Mouse (Mus musculus): ENCODE measurements around the gene Myo18a. TPM values are rescaled to one million over a fixed set of nuclear protein-coding genes. Genes with fewer than 3 reads are reported as not detected.

Gene Myo18a
- polyA plus RNA-seq, 1 experiment from 2014 or later: 16.0 TPM

GRCm38 (mm10) chr11:77848131-77848530 is 85.1 kb downstream of the Myo18a start:
- no peak for ATAC-seq (ENCODE audit: low read depth)
- WGBS (ENCODE audit: insufficient replicate concordance): 67% methylated on average over 5 of the region's 5 CpGs
- H3K36me3 ChIP-seq (ENCODE audit: control insufficient read depth, insufficient read depth): peaks cover 40% of the 10 kb centered on the region

GRCm38 (mm10) chr11:77849151-77849550 is 86.1 kb downstream of the Myo18a start:
- WGBS (ENCODE audit: insufficient replicate concordance): 75% methylated on average over 7 of the region's 7 CpGs
- Histone ChIP-seq H3K27ac (ENCODE audit: low read length) (no peak overlapping the region), H3K36me3 (ENCODE audit: control insufficient read depth, insufficient read depth) (peaks cover 38% of the 10 kb centered on the region), H3K9me3 (replicated peaks; ENCODE audit: control insufficient read depth, low read length) (no peaks in the 10 kb centered on the region), H3K9ac (ENCODE audit: low read depth, low read length) (no peak overlapping the region), H3K4me1 (ENCODE audit: control insufficient read depth, low read depth, low read length) (no peaks in the 10 kb centered on the region), H3K4me2 (ENCODE audit: low read depth, low read length) (no peak overlapping the region), H3K27me3 (ENCODE audit: control insufficient read depth, insufficient read depth, low read depth, low read length) (no peaks in the 10 kb centered on the region), H3K4me3 (ENCODE audit: low read depth, low read length) (no peak overlapping the region)
- no peak for ATAC-seq (ENCODE audit: low read depth)

More at GRCm38 (mm10) chr11:77848131-77848530, 85.1 kb downstream of the Myo18a start:
- Histone ChIP-seq H3K27ac (ENCODE audit: low read length) (no peak overlapping the region), H3K4me1 (ENCODE audit: control insufficient read depth, low read depth, low read length) (no peaks in the 10 kb centered on the region), H3K4me3 (ENCODE audit: low read depth, low read length) (no peak overlapping the region), H3K9me3 (replicated peaks; ENCODE audit: control insufficient read depth, low read length) (no peaks in the 10 kb centered on the region), H3K9ac (ENCODE audit: low read depth, low read length) (no peak overlapping the region), H3K4me2 (ENCODE audit: low read depth, low read length) (no peak overlapping the region), H3K27me3 (ENCODE audit: control insufficient read depth, insufficient read depth, low read depth, low read length) (no peaks in the 10 kb centered on the region)

- no peak overlapping the region for H3K4me3 ChIP-seq (ENCODE audit: low read depth, low read length)
- peaks cover 39% of the 10 kb centered on the region for H3K36me3 ChIP-seq (ENCODE audit: control insufficient read depth, insufficient read depth)
- no peak for ATAC-seq (ENCODE audit: low read depth)
- no peaks in the 10 kb centered on the region for H3K9me3 ChIP-seq (replicated peaks; ENCODE audit: control insufficient read depth, low read length)
- 80% methylated on average over 24 of the region's 24 CpGs for WGBS (ENCODE audit: insufficient replicate concordance)
- H3K4me2 ChIP-seq (ENCODE audit: low read depth, low read length): no peak overlapping the region
- no peak overlapping the region for H3K9ac ChIP-seq (ENCODE audit: low read depth, low read length)
- no peaks in the 10 kb centered on the region for H3K4me1 ChIP-seq (ENCODE audit: control insufficient read depth, low read depth, low read length)
- no peak overlapping the region for H3K27ac ChIP-seq (ENCODE audit: low read length)
- no peaks in the 10 kb centered on the region for H3K27me3 ChIP-seq (ENCODE audit: control insufficient read depth, insufficient read depth, low read depth, low read length)
Measured at GRCm38 (mm10) chr11:77850401-77851244, 87.6 kb downstream of the Myo18a start.

GRCm38 (mm10) chr11:77851483-77852010 is 88.5 kb downstream of the Myo18a start:
- Histone ChIP-seq H3K27me3 (ENCODE audit: control insufficient read depth, insufficient read depth, low read depth, low read length) (no peaks in the 10 kb centered on the region), H3K9me3 (replicated peaks; ENCODE audit: control insufficient read depth, low read length) (no peaks in the 10 kb centered on the region), H3K4me2 (ENCODE audit: low read depth, low read length) (no peak overlapping the region), H3K4me1 (ENCODE audit: control insufficient read depth, low read depth, low read length) (no peaks in the 10 kb centered on the region), H3K4me3 (ENCODE audit: low read depth, low read length) (no peak overlapping the region), H3K27ac (ENCODE audit: low read length) (no peak overlapping the region), H3K9ac (ENCODE audit: low read depth, low read length) (no peak overlapping the region), H3K36me3 (ENCODE audit: control insufficient read depth, insufficient read depth) (peaks cover 33% of the 10 kb centered on the region)
- 79% methylated on average over 6 of the region's 6 CpGs for WGBS (ENCODE audit: insufficient replicate concordance)
- no peak for ATAC-seq (ENCODE audit: low read depth)

- no peak overlapping the region for H3K9ac ChIP-seq (ENCODE audit: low read depth, low read length)
- 71% methylated on average over 3 of the region's 3 CpGs for WGBS (ENCODE audit: insufficient replicate concordance)
- H3K27ac ChIP-seq (ENCODE audit: low read length): no peak overlapping the region
- H3K4me3 ChIP-seq (ENCODE audit: low read depth, low read length): no peak overlapping the region
- peaks cover 31% of the 10 kb centered on the region for H3K36me3 ChIP-seq (ENCODE audit: control insufficient read depth, insufficient read depth)
- ATAC-seq (ENCODE audit: low read depth): no peak
- H3K9me3 ChIP-seq (replicated peaks; ENCODE audit: control insufficient read depth, low read length): no peaks in the 10 kb centered on the region
- no peaks in the 10 kb centered on the region for H3K27me3 ChIP-seq (ENCODE audit: control insufficient read depth, insufficient read depth, low read depth, low read length)
- H3K4me1 ChIP-seq (ENCODE audit: control insufficient read depth, low read depth, low read length): no peaks in the 10 kb centered on the region
- no peak overlapping the region for H3K4me2 ChIP-seq (ENCODE audit: low read depth, low read length)
Measured at GRCm38 (mm10) chr11:77852195-77852594, 89.1 kb downstream of the Myo18a start.

GRCm38 (mm10) chr11:77852941-77853668 is 90.1 kb downstream of the Myo18a start:
- H3K4me2 ChIP-seq (ENCODE audit: low read depth, low read length): no peak overlapping the region
- H3K27ac ChIP-seq (ENCODE audit: low read length): no peak overlapping the region
- peaks cover 28% of the 10 kb centered on the region for H3K36me3 ChIP-seq (ENCODE audit: control insufficient read depth, insufficient read depth)
- H3K4me1 ChIP-seq (ENCODE audit: control insufficient read depth, low read depth, low read length): no peaks in the 10 kb centered on the region
- H3K27me3 ChIP-seq (ENCODE audit: control insufficient read depth, insufficient read depth, low read depth, low read length): no peaks in the 10 kb centered on the region
- H3K9me3 ChIP-seq (replicated peaks; ENCODE audit: control insufficient read depth, low read length): no peaks in the 10 kb centered on the region
- no peak for ATAC-seq (ENCODE audit: low read depth)
- no peak overlapping the region for H3K4me3 ChIP-seq (ENCODE audit: low read depth, low read length)
- H3K9ac ChIP-seq (ENCODE audit: low read depth, low read length): no peak overlapping the region
- WGBS (ENCODE audit: insufficient replicate concordance): 88% methylated on average over 17 of the region's 17 CpGs

GRCm38 (mm10) chr11:77854641-77855040 is 91.6 kb downstream of the Myo18a start:
- Histone ChIP-seq H3K36me3 (ENCODE audit: control insufficient read depth, insufficient read depth) (peaks cover 26% of the 10 kb centered on the region), H3K27me3 (ENCODE audit: control insufficient read depth, insufficient read depth, low read depth, low read length) (no peaks in the 10 kb centered on the region), H3K9ac (ENCODE audit: low read depth, low read length) (no peak overlapping the region), H3K4me2 (ENCODE audit: low read depth, low read length) (no peak overlapping the region), H3K9me3 (replicated peaks; ENCODE audit: control insufficient read depth, low read length) (no peaks in the 10 kb centered on the region), H3K4me1 (ENCODE audit: control insufficient read depth, low read depth, low read length) (no peaks in the 10 kb centered on the region), H3K4me3 (ENCODE audit: low read depth, low read length) (no peak overlapping the region), H3K27ac (ENCODE audit: low read length) (no peak overlapping the region)
- WGBS (ENCODE audit: insufficient replicate concordance): 63% methylated on average over 3 of the region's 3 CpGs
- no peak for ATAC-seq (ENCODE audit: low read depth)

GRCm38 (mm10) chr11:77855396-77855795 is 92.3 kb downstream of the Myo18a start:
- Histone ChIP-seq H3K4me3 (ENCODE audit: low read depth, low read length) (no peak overlapping the region), H3K4me1 (ENCODE audit: control insufficient read depth, low read depth, low read length) (no peaks in the 10 kb centered on the region), H3K9me3 (replicated peaks; ENCODE audit: control insufficient read depth, low read length) (no peaks in the 10 kb centered on the region), H3K4me2 (ENCODE audit: low read depth, low read length) (no peak overlapping the region), H3K36me3 (ENCODE audit: control insufficient read depth, insufficient read depth) (peaks cover 21% of the 10 kb centered on the region), H3K9ac (ENCODE audit: low read depth, low read length) (no peak overlapping the region), H3K27me3 (ENCODE audit: control insufficient read depth, insufficient read depth, low read depth, low read length) (no peaks in the 10 kb centered on the region), H3K27ac (ENCODE audit: low read length) (no peak overlapping the region)
- WGBS (ENCODE audit: insufficient replicate concordance): 83% methylated on average over 15 of the region's 15 CpGs
- ATAC-seq (ENCODE audit: low read depth): no peak

GRCm38 (mm10) chr11:77857089-77857488 is 94.0 kb downstream of the Myo18a start:
- Histone ChIP-seq H3K27me3 (ENCODE audit: control insufficient read depth, insufficient read depth, low read depth, low read length) (no peaks in the 10 kb centered on the region), H3K4me3 (ENCODE audit: low read depth, low read length) (no peak overlapping the region), H3K4me2 (ENCODE audit: low read depth, low read length) (no peak overlapping the region), H3K27ac (ENCODE audit: low read length) (no peak overlapping the region), H3K4me1 (ENCODE audit: control insufficient read depth, low read depth, low read length) (no peaks in the 10 kb centered on the region), H3K9me3 (replicated peaks; ENCODE audit: control insufficient read depth, low read length) (no peaks in the 10 kb centered on the region), H3K9ac (ENCODE audit: low read depth, low read length) (no peak overlapping the region), H3K36me3 (ENCODE audit: control insufficient read depth, insufficient read depth) (peaks cover 12% of the 10 kb centered on the region)
- 84% methylated on average over 6 of the region's 6 CpGs for WGBS (ENCODE audit: insufficient replicate concordance)
- no peak for ATAC-seq (ENCODE audit: low read depth)
